Mouse (Mus musculus) adrenal gland, postnatal 25 days (tissue): ENCODE results near the gene Klc1. TPM values are rescaled to one million over a fixed set of nuclear protein-coding genes. Genes with fewer than 3 reads are reported as not detected.

Experiments
- DNase-seq: peaks from one replicate; pipeline ENCODE4 v3.0.0; 2021; ENCODE audit warnings: mixed read lengths
- total RNA-seq: library from RNA; stranded (reverse); gene quantifications from 2 replicates; pipeline ENCODE4 v1.2.3, GENCODE M21; 2021

Gene Klc1
- total RNA-seq, 1 experiment from 2014 or later, result 118 TPM

- no peak for DNase-seq
Observed at GRCm38 (mm10) chr12:111743419-111743818, 15.2 kb upstream of the Klc1 start.

DNA sequence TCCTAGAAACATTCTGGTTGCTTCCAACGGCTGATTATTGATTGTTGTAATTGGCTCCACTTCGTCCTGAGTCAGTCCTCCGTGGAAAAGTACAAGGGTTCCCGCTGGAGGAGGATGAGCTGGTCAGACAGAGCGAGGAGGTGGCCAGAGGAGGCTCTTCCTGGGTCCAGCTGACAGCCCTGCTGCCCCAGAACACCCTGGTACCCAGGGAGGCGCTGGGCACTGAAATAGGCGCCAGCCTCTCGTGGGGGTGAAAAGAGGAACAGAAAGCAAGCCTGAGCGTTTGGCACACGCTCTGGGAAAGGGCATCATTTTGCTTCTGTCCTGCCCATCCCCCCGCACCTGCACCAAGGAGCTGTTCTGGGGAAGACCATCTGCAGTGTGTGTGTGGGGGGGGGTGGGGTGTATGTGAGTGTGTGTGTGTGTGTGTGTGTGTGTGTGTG lies 14.6 kb upstream of the Klc1 start:
- DNase-seq, result no peak

GRCm38 (mm10) chr12:111745274-111745673 lies 13.4 kb upstream of the Klc1 start:
- no peak for DNase-seq

GRCm38 (mm10) chr12:111746091-111746490 lies 12.6 kb upstream of the Klc1 start:
- peak; percentile 64 for DNase-seq

GRCm38 (mm10) chr12:111747421-111747820 lies 11.2 kb upstream of the Klc1 start:
- DNase-seq, result no peak

GRCm38 (mm10) chr12:111750739-111751138 lies 7.9 kb upstream of the Klc1 start:
- no peak for DNase-seq

DNA sequence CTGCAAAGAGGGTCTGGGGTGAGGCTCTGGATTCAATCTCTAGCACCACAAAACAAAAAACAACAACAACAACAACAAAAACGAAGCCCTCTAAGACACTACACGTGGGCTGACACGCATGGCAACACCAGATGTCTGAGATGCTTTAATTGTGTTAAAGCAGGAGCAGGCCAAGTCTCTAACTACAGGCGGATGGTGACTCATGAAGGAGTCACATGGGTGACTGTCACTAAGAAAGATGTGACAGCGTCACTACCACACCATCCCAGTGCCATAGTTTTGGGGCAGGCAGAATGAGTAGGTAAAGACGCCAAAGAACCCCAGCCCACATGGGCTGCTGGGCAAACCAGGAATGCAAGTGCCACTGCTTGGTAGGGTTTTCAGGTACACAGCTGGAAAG lies 6.2 kb upstream of the Klc1 start:
- DNase-seq, result peak; percentile 24

GRCm38 (mm10) chr12:111753347-111753746 lies 5.3 kb upstream of the Klc1 start:
- DNase-seq, result no peak

- no peak for DNase-seq
Observed at GRCm38 (mm10) chr12:111754710-111755109, 3.9 kb upstream of the Klc1 start.

GRCm38 (mm10) chr12:111755231-111755630 lies 3.4 kb upstream of the Klc1 start:
- DNase-seq, result no peak

DNA sequence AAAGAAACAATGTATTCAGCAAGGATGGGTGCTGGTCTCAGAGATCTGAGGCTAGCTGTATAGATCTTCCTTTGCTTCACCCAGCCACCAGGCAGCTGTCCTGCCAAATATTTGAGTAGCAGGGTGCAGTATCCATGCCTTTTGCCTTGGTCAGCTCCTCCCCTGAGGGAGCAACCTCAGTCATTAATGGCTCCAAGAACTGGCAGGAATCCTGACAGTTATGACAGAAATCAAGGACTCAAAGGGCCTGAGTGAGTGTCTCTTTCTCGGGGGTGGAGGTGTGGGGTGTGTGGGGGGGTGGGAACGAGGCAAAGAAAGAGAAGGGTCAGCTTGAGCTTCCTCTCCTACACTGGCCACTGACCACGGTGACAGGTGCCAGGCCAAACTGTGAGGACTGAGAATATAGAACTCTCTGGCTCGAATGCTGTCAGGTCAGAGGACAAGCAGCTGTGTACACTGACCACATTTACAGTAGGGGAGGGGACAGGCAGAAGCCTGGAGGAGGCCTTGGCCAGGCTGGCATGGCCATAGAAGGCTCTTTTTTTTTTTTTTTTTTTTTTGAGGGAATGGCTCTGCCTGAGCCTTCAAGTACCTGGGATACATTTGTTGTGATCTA lies 2.5 kb upstream of the Klc1 start:
- DNase-seq, result no peak

DNA sequence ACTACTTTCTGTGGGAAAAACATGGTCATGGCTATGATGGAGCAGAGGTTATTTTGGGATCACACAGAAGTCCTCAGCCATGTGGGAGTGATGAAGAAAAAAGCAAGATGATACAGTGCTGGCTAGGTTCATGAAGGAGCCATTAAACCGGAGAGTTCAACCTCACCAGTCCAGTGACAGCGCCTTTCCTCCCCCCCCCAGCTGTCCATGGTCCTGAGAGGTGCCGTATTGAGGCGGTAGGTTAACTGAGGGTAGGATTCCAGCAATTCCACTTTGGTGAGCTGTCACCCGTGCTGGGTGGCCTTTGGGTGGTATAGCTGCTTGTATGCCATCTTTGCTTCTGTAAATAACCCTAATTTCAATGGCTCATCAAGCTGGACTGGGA lies 2.0 kb upstream of the Klc1 start:
- no peak for DNase-seq

- no peak for DNase-seq
Observed at GRCm38 (mm10) chr12:111757561-111758325, 906 bp upstream of the Klc1 start.

DNA sequence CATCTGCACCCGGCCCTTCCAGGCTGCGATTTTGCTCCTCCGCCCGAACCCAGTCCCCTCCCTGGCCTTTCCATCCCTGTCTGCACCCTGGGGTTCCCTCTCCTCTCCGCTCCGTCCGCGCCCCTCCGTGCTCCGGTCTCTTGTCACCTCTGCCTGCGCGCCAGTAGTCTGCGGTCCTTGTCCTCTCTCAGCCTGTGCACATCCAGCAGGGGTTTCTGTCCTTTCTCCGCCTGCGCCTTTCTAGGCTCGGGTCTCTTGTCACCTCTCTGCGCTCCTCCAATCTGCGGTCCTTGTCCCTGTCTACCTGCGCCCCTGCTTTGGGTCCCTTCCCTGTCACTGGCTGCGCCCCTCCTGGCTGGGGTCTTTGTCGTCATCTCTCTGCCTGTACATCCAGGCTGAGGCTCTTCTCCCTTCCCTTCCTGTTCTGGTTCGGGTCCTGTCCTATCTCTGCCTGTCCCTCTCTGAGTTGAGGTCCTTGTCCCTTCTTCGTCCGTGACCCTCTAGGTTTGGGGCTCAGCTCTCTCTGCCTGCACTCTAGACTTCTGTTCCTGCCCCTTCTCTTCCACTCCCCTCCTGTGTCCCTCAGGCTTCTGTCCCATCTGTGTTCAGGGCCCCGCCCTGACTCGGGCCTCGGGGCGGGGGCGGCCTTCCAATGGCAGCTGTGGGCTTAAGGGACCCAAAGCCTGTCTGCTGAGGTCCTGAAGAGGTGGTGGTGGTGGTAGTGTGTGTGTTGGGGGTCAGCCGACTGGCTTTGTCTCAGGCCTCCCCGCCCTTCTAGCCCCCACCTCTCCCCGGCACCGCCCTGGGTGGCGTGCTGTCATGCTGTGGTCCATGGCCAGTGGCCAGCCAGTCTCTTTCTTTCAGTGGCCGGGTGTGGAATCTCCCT lies 770 bp downstream of the Klc1 start:
- peak; percentile 61 for DNase-seq

DNA sequence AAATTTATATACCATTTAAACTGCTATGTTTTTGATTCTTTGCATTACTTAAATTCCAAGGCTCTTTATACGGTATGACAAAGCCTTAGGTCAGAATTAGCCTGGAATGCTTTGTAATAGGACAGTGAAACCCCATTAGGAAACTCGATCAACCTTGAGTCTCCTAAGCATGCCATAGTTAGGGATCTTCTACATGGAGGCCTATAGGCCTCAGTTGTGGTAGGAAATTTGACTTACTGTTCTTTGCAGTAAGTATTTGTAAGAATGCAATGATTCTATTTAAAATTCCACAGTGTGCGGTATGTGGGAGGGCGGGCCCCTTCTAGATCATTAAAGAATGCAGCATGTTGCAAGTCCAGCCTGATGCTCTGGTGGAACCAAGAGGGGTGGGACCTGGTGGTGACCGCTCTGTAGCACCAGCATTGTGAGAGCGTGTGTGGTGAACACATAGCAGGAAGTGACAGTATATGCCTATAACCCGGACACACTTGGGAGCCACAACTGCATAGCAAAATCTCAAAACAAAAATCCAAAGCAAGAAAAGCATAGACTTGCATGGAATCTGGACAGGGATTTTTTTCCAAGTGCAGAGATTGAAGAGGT lies 1.8 kb downstream of the Klc1 start:
- no peak for DNase-seq

GRCm38 (mm10) chr12:111762620-111763280 lies 4.1 kb downstream of the Klc1 start:
- DNase-seq, result no peak

- DNase-seq, result no peak
Observed at GRCm38 (mm10) chr12:111766313-111767236, 7.9 kb downstream of the Klc1 start.

- DNase-seq, result no peak
Observed at GRCm38 (mm10) chr12:111768322-111768928, 9.8 kb downstream of the Klc1 start.

- peak; percentile 50 for DNase-seq
Observed at GRCm38 (mm10) chr12:111769306-111769705, 10.7 kb downstream of the Klc1 start.
